20 mouse cellular contexts compared by ENCODE assay signal in genomic region chr11:84496901-84497300, GRCm38 (mm10). TPM values are rescaled to one million over a fixed set of nuclear protein-coding genes. Genes with fewer than 3 reads are reported as not detected.
DNase-seq lines count a peak whose midpoint lies in the region; ATAC-seq and TF ChIP-seq lines count a peak whose summit lies in the region.
"Had no signal": no experiment of that assay in that cellular context is flagged by ENCODE, and none has a peak within 500 bp of the region (broad histone marks: within the 10 kb centered on the region; RNA-seq: fewer than 3 reads in every experiment).

No protein-coding gene starts in this region.

- H3K4me3 ChIP-seq in hindbrain, embryonic 13.5 days, result no peak overlapping the region
- no peak overlapping the region for H3K4me3 ChIP-seq in hindbrain, embryonic 11.5 days (ENCODE audit: low read depth, low read length)
- no peak overlapping the region for H3K4me3 ChIP-seq in midbrain, embryonic 11.5 days (ENCODE audit: low read depth, low read length)
- no peak overlapping the region for H3K4me3 ChIP-seq in midbrain, embryonic 15.5 days
- no peak overlapping the region for H3K4me3 ChIP-seq in neural tube, embryonic 14.5 days (ENCODE audit: low read depth, low read length)
- H3K4me3 ChIP-seq: embryonic facial prominence, embryonic 10.5 days; gastrocnemius, adult 2 months; heart, embryonic 10.5 days; intestine, embryonic 15.5 days had no signal

- peaks cover 12% of the 10 kb centered on the region; the same call in 1 of the 2 replicates for H3K4me1 ChIP-seq in hindbrain, embryonic 13.5 days (replicated peaks)
- no peaks in the 10 kb centered on the region for H3K4me1 ChIP-seq in hindbrain, embryonic 11.5 days (replicated peaks; ENCODE audit: control insufficient read depth, insufficient read depth, low read length)
- no peaks in the 10 kb centered on the region for H3K4me1 ChIP-seq in midbrain, embryonic 11.5 days (ENCODE audit: control insufficient read depth, insufficient read depth, low read length)
- peaks cover 8% of the 10 kb centered on the region; the same call in 1 of the 2 replicates for H3K4me1 ChIP-seq in midbrain, embryonic 15.5 days
- peaks cover 7% of the 10 kb centered on the region for H3K4me1 ChIP-seq in neural tube, embryonic 14.5 days (ENCODE audit: control insufficient read depth, insufficient read depth, low read length)
- H3K4me1 ChIP-seq: embryonic facial prominence, embryonic 10.5 days; heart, embryonic 10.5 days; intestine, embryonic 15.5 days had no signal

- no peak for ATAC-seq in hindbrain, embryonic 13.5 days (ENCODE audit: low FRiP score)
- ATAC-seq in hindbrain, embryonic 11.5 days (ENCODE audit: low FRiP score), result no peak
- ATAC-seq in midbrain, embryonic 11.5 days (ENCODE audit: low FRiP score), result no peak
- ATAC-seq in midbrain, embryonic 15.5 days (replicated peaks), result no peak
- no peak for ATAC-seq in neural tube, embryonic 14.5 days (ENCODE audit: low read depth)
- ATAC-seq: forebrain, postnatal 0 days; intestine, embryonic 15.5 days had no signal

- no peak for TF ChIP-seq CTCF in brain, embryonic 14.5 days (IDR thresholded peaks at IDR 0.05; ENCODE audit: borderline replicate concordance, extremely low read depth, insufficient read depth, insufficient read length)

- H3K27ac ChIP-seq in hindbrain, embryonic 13.5 days, result peak overlapping the region; percentile 78
- H3K27ac ChIP-seq in hindbrain, embryonic 11.5 days (ENCODE audit: low read depth, low read length), result no peak overlapping the region
- no peak overlapping the region for H3K27ac ChIP-seq in midbrain, embryonic 11.5 days (ENCODE audit: low read depth, low read length)
- no peak overlapping the region for H3K27ac ChIP-seq in midbrain, embryonic 15.5 days
- peak overlapping the region; percentile 52; the same call in 1 of the 2 replicates for H3K27ac ChIP-seq in neural tube, embryonic 14.5 days (ENCODE audit: low read depth, low read length)
- H3K27ac ChIP-seq: embryonic facial prominence, embryonic 10.5 days; gastrocnemius, adult 2 months; heart, embryonic 10.5 days; intestine, embryonic 15.5 days had no signal

- TF ChIP-seq POLR2A in brain, embryonic 14.5 days (IDR thresholded peaks at IDR 0.05; ENCODE audit: borderline replicate concordance, extremely low read depth, insufficient read depth, insufficient read length, poor library complexity, severe bottlenecking), result no peak

- no peak overlapping the region for H3K4me2 ChIP-seq in hindbrain, embryonic 13.5 days
- no peak overlapping the region for H3K4me2 ChIP-seq in hindbrain, embryonic 11.5 days (replicated peaks; ENCODE audit: low read depth, low read length)
- H3K4me2 ChIP-seq in midbrain, embryonic 11.5 days, result no peak overlapping the region
- no peak overlapping the region for H3K4me2 ChIP-seq in midbrain, embryonic 15.5 days
- H3K4me2 ChIP-seq in neural tube, embryonic 14.5 days (ENCODE audit: low read depth, low read length), result no peak overlapping the region
- H3K4me2 ChIP-seq: intestine, embryonic 15.5 days had no signal

- H3K36me3 ChIP-seq in hindbrain, embryonic 13.5 days, result peaks cover 22% of the 10 kb centered on the region
- H3K36me3 ChIP-seq in hindbrain, embryonic 11.5 days (ENCODE audit: control insufficient read depth, insufficient read depth, low read length), result no peaks in the 10 kb centered on the region
- H3K36me3 ChIP-seq in midbrain, embryonic 11.5 days (ENCODE audit: control insufficient read depth, insufficient read depth, low read length), result no peaks in the 10 kb centered on the region
- H3K36me3 ChIP-seq in midbrain, embryonic 15.5 days (replicated peaks), result peaks cover under 1% of the 10 kb centered on the region; the same call in 1 of the 2 replicates
- H3K36me3 ChIP-seq in neural tube, embryonic 14.5 days (ENCODE audit: control insufficient read depth, insufficient read depth, low read length), result no peaks in the 10 kb centered on the region

- H3K9ac ChIP-seq in hindbrain, embryonic 13.5 days, result no peak overlapping the region
- H3K9ac ChIP-seq in hindbrain, embryonic 11.5 days (ENCODE audit: low read depth, low read length), result no peak overlapping the region
- no peak overlapping the region for H3K9ac ChIP-seq in midbrain, embryonic 11.5 days (ENCODE audit: low read length)
- no peak overlapping the region for H3K9ac ChIP-seq in midbrain, embryonic 15.5 days
- H3K9ac ChIP-seq in neural tube, embryonic 14.5 days (replicated peaks; ENCODE audit: low read depth, low read length), result no peak overlapping the region
- H3K9ac ChIP-seq: forebrain, postnatal 0 days; intestine, embryonic 15.5 days had no signal

- DNase-seq in hindbrain, embryonic 11.5 days (ENCODE audit: low spot score), result no peak
- DNase-seq in midbrain, embryonic 11.5 days (ENCODE audit: low spot score, missing footprints), result peak; percentile 82
- peak; percentile 60 for DNase-seq in brain, embryonic 14.5 days (ENCODE audit: low read depth)
- no peak for DNase-seq in natural killer cell, adult 2 months (ENCODE audit: low spot score in 2 of 2)
- DNase-seq: adrenal gland, adult 2 months; adrenal gland, postnatal 25 days; cerebellum, adult 2 months; cerebellum, postnatal 10 days; forebrain, postnatal 0 days; gastrocnemius, adult 2 months; gastrocnemius, postnatal 25 days; heart, postnatal 10 days; heart, postnatal 4 days had no signal

- no peaks in the 10 kb centered on the region for H3K9me3 ChIP-seq in hindbrain, embryonic 13.5 days
- H3K9me3 ChIP-seq in hindbrain, embryonic 11.5 days (ENCODE audit: control insufficient read depth, low read length), result no peaks in the 10 kb centered on the region
- H3K9me3 ChIP-seq in midbrain, embryonic 11.5 days (ENCODE audit: control insufficient read depth, low read length), result no peaks in the 10 kb centered on the region; the same call in 1 of the 2 replicates
- H3K9me3 ChIP-seq in midbrain, embryonic 15.5 days, result no peaks in the 10 kb centered on the region
- no peaks in the 10 kb centered on the region for H3K9me3 ChIP-seq in neural tube, embryonic 14.5 days (ENCODE audit: control insufficient read depth, low read length)
- H3K9me3 ChIP-seq: embryonic facial prominence, embryonic 10.5 days; heart, embryonic 10.5 days; intestine, embryonic 15.5 days had no signal

- no peaks in the 10 kb centered on the region for H3K27me3 ChIP-seq in hindbrain, embryonic 13.5 days
- no peaks in the 10 kb centered on the region for H3K27me3 ChIP-seq in hindbrain, embryonic 11.5 days (ENCODE audit: control insufficient read depth, insufficient read depth, low read length)
- no peaks in the 10 kb centered on the region for H3K27me3 ChIP-seq in midbrain, embryonic 11.5 days (ENCODE audit: control insufficient read depth, insufficient read depth, low read length)
- H3K27me3 ChIP-seq in midbrain, embryonic 15.5 days (replicated peaks), result no peaks in the 10 kb centered on the region
- H3K27me3 ChIP-seq in neural tube, embryonic 14.5 days (ENCODE audit: control insufficient read depth, insufficient read depth, low read length), result no peaks in the 10 kb centered on the region
- H3K27me3 ChIP-seq: intestine, embryonic 15.5 days had no signal

RNA-seq across cellular contexts. Expression of gene Aatf, which starts 16.4 kb away (rescaled TPM):
- polyA plus RNA-seq in hindbrain, embryonic 13.5 days (2015; fragmentation: Nextera tagmentation; extraction: Ambion mirVana), result 56.9 and 57.4 TPM in 2 replicates
- 59.9 and 64.5 TPM in 2 replicates for polyA plus RNA-seq in hindbrain, embryonic 11.5 days (2014; fragmentation: Nextera tagmentation; extraction: Ambion mirVana)
- polyA plus RNA-seq in midbrain, embryonic 11.5 days (2014; fragmentation: Nextera tagmentation; extraction: Ambion mirVana), result 54.8 and 63.8 TPM in 2 replicates
- 49.2 and 53.2 TPM in 2 replicates for polyA plus RNA-seq in midbrain, embryonic 15.5 days (2015; fragmentation: Nextera tagmentation; extraction: Ambion mirVana)
- polyA plus RNA-seq in brain, embryonic 14.5 days (2012; rRNA removed), result 7.1 and 14.6 TPM in 2 replicates
- 44.1 and 47.1 TPM in 2 replicates for polyA plus RNA-seq in neural tube, embryonic 14.5 days (2014; fragmentation: Nextera tagmentation; extraction: Ambion mirVana)

RNA-seq across cellular contexts. Expression of gene Lhx1, which starts 28.4 kb away (rescaled TPM):
- polyA plus RNA-seq in hindbrain, embryonic 13.5 days (2015; fragmentation: Nextera tagmentation; extraction: Ambion mirVana), result 64.6 and 67.7 TPM in 2 replicates
- polyA plus RNA-seq in hindbrain, embryonic 11.5 days (2014; fragmentation: Nextera tagmentation; extraction: Ambion mirVana), result 53.3 and 57.3 TPM in 2 replicates
- 32.8 and 37.6 TPM in 2 replicates for polyA plus RNA-seq in midbrain, embryonic 11.5 days (2014; fragmentation: Nextera tagmentation; extraction: Ambion mirVana)
- polyA plus RNA-seq in midbrain, embryonic 15.5 days (2015; fragmentation: Nextera tagmentation; extraction: Ambion mirVana), result 36.8 and 43.3 TPM in 2 replicates
- 36.2 and 64.4 TPM in 2 replicates for polyA plus RNA-seq in brain, embryonic 14.5 days (2012; rRNA removed)
- 47.2 and 48.0 TPM in 2 replicates for polyA plus RNA-seq in neural tube, embryonic 14.5 days (2014; fragmentation: Nextera tagmentation; extraction: Ambion mirVana)
- polyA plus RNA-seq: adrenal gland, adult 2 months; heart, embryonic 14.5 days had no signal

Comparison
In these comparisons a context has a peak if more than half of its experiments do, and no peak if none do; other contexts are left out.
1. H3K27ac ChIP-seq: peak in hindbrain, embryonic 13.5 days (single experiment) and neural tube, embryonic 14.5 days (single experiment); none in hindbrain, embryonic 11.5 days (single experiment), midbrain, embryonic 11.5 days (single experiment) and midbrain, embryonic 15.5 days (single experiment).
2. DNase-seq: peak in midbrain, embryonic 11.5 days (single experiment) and brain, embryonic 14.5 days (single experiment); none in hindbrain, embryonic 11.5 days (single experiment) and natural killer cell, adult 2 months (0 of 2).